Mouse (Mus musculus): ENCODE results near the gene Nol9. TPM values are rescaled to one million over a fixed set of nuclear protein-coding genes. Genes with fewer than 3 reads are reported as not detected.
A peak's percentile ranks its signal among the peaks of the same experiment; 100 is the strongest.

Nol9 gene
- polyA plus RNA-seq, 1 experiment from 2014 or later, result 16.8 TPM

DNA sequence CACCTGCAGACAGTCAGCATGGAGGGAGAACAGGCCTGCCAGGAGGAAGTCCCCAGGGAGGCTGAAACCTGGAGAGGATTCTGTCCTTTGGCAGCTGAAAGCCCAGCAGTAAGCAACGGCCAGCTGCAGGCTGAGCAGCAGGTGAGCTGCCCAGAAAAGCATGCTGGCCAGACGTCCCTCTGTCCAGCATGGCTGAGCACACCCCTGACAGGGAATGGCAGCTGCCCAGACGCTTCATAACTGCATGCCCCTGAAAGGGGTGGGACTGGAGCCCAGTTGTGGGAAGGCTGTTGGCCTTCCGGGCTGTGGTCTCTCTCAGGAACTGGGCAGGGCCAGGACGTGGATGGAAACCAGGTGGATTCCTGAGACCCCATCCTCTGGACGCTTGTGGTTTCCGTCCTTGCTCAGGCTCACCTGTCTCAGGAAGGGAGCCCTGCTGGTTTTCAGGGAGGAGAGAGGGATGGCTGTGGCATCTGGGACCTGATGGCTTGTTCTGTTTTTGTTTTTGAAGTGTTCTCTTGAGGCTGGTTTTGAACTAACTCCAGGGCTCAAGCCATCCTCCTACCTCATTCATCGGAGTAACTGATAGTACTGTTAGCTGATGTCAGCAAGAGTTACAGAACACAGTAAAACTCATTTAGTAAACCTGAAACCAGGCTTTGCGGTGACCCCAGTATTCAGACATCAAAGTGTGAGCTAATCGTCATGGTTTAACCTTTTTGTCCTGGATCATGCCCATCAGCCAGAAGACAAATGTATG, 716 bp upstream of the Nol9 start, which contains the start of gene Tas1r1:
TSS of gene Tas1r1 (minus strand) at position 344 of the 760 bp plus-strand sequence.
- H3K9ac ChIP-seq (ENCODE audit: low read length), result peak within 1 kb of the TSS; percentile 90
- H3K27ac ChIP-seq (replicated peaks in 1 of 2; ENCODE audit: control insufficient read depth in 1 of 2, insufficient read depth in 1 of 2, low read depth in 2 of 2, low read length in 2 of 2), result 0 out of 4 replicates have a peak within 1 kb of the TSS, but pooled peaks of 1 of the 2 experiments have one; percentile 19
- H3K4me3 ChIP-seq (ENCODE audit: control insufficient read depth in 1 of 2, insufficient read depth in 1 of 2, low read depth in 1 of 2, low read length in 2 of 2), result peak within 1 kb of the TSS; percentile 85 to 92
- peaks cover 26% of the 10 kb centered on the region for H3K36me3 ChIP-seq (ENCODE audit: control insufficient read depth, insufficient read depth, low read length)
- no peak for ATAC-seq (ENCODE audit: insufficient number of reproducible peaks, insufficient read depth, low FRiP score, low read depth)
- peak within 1 kb of the TSS; percentile 97 for H3K4me2 ChIP-seq (ENCODE audit: low read length)
- no peaks in the 10 kb centered on the region for H3K27me3 ChIP-seq (ENCODE audit: control insufficient read depth, insufficient read depth, low read length)
- H3K9me3 ChIP-seq (ENCODE audit: control insufficient read depth, low read length), result no peaks in the 10 kb centered on the region
- H3K4me1 ChIP-seq (ENCODE audit: control insufficient read depth in 2 of 2, insufficient read depth in 2 of 2, low read length in 2 of 2), result peaks cover 6 to 8% of the 10 kb centered on the region in 2 experiments
- WGBS, result 43% methylated on average over 10 of the region's 10 CpGs

DNA sequence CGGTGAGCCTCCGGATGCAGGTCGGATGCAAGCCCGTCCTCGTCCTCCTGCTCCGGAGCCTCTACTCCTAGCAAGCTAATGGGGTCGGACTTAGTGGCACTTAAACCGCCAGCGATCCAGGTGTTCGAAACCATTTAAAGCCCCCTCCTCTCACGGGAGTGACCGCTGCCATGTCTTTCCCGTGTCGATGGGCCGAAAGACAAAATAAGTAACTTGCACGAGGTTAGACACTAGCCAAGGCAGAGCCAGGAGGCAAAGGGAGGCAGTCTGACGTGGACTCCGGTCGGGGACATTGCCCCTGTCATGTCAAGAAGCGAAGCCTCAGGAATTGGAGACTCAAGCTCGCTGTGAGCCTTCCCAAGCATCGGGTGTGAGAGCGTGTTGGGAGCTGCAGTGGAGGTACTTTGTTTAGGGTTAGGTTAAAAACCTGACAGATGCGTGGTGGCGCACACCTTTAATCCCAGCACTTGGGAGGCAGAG, 750 bp downstream of the Nol9 start:
- 2% methylated on average over 25 of the region's 25 CpGs for WGBS
- H3K9me3 ChIP-seq (ENCODE audit: control insufficient read depth, low read length), result no peaks in the 10 kb centered on the region
- H3K27ac ChIP-seq (replicated peaks in 1 of 2; ENCODE audit: control insufficient read depth in 1 of 2, insufficient read depth in 1 of 2, low read depth in 2 of 2, low read length in 2 of 2), result no peak overlapping the region
- peak overlapping the region; percentile 90 for H3K9ac ChIP-seq (ENCODE audit: low read length)
- no peaks in the 10 kb centered on the region for H3K27me3 ChIP-seq (ENCODE audit: control insufficient read depth, insufficient read depth, low read length)
- no peak for ATAC-seq (ENCODE audit: insufficient number of reproducible peaks, insufficient read depth, low FRiP score, low read depth)
- H3K4me2 ChIP-seq (ENCODE audit: low read length), result peak overlapping the region; percentile 97
- H3K36me3 ChIP-seq (ENCODE audit: control insufficient read depth, insufficient read depth, low read length), result peaks cover 40% of the 10 kb centered on the region
- H3K4me1 ChIP-seq (ENCODE audit: control insufficient read depth in 2 of 2, insufficient read depth in 2 of 2, low read length in 2 of 2), result peaks cover 6 to 8% of the 10 kb centered on the region in 2 experiments
- peak overlapping the region; percentile 85 to 92 for H3K4me3 ChIP-seq (ENCODE audit: control insufficient read depth in 1 of 2, insufficient read depth in 1 of 2, low read depth in 1 of 2, low read length in 2 of 2)

DNA sequence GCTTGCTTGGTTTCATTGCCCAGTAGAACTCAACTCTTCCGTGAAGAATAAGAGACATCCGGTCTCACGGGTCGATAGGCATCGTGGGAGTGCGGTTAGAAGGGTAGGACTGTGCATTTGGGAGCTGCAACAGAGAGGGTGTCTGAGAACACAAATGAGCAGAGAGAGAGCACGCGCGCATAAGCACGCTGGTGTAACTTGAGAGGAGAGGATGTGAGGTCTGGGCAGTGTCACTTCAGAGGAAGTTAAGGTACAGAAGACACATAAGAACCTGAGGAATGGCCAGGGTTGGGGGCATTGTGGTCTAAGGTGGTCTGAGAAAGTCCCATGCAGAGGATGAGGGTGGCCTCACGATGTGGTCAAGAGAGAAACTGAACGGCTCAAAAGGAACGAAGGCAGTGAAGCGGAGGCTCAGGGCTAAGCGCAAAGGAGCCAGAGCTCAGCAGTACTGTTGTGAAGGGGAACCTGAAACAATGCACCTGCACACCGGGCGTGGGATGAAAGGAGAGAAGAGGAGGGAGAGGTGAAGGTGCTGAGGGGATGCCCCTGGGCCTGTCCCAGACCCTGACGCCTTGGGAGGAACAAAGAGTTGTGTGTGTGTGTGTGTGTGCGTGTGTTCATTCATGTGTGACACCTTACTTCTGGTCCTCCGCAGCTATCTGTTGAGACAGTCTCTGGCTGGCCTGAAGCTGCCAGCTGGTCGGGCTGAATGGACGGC, 3.0 kb downstream of the Nol9 start:
- no peaks in the 10 kb centered on the region for H3K9me3 ChIP-seq (ENCODE audit: control insufficient read depth, low read length)
- H3K27me3 ChIP-seq (ENCODE audit: control insufficient read depth, insufficient read depth, low read length), result no peaks in the 10 kb centered on the region
- no peak overlapping the region for H3K4me2 ChIP-seq (ENCODE audit: low read length)
- no peak overlapping the region for H3K9ac ChIP-seq (ENCODE audit: low read length)
- ATAC-seq (ENCODE audit: insufficient number of reproducible peaks, insufficient read depth, low FRiP score, low read depth), result no peak
- WGBS, result 96% methylated on average over 22 of the region's 22 CpGs
- H3K4me1 ChIP-seq (ENCODE audit: control insufficient read depth in 2 of 2, insufficient read depth in 2 of 2, low read length in 2 of 2), result peaks cover 6 to 8% of the 10 kb centered on the region in 2 experiments
- H3K36me3 ChIP-seq (ENCODE audit: control insufficient read depth, insufficient read depth, low read length), result peaks cover 61% of the 10 kb centered on the region
- no peak overlapping the region for H3K27ac ChIP-seq (replicated peaks in 1 of 2; ENCODE audit: control insufficient read depth in 1 of 2, insufficient read depth in 1 of 2, low read depth in 2 of 2, low read length in 2 of 2)
- H3K4me3 ChIP-seq (ENCODE audit: control insufficient read depth in 1 of 2, insufficient read depth in 1 of 2, low read depth in 1 of 2, low read length in 2 of 2), result no peak overlapping the region

DNA sequence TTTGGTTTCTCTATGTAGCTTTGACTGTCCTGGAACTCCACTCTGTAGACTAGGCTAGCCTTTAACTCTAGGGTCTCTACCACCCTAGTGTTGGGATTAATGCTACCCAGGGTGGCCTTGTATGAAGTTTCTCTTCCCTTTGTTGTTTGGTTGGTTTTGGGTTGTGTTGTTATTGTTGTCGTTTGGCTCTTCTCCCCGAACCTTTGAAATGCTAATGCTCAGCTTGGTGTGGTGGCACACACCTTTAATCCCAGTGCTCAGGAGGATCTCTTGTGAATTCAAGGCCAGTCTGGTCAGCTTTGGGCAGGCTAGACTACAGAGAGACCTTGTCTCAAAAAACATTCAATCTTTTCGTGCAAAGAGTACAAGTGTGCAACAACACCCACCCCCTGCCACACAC, 4.0 kb downstream of the Nol9 start:
- H3K9ac ChIP-seq (ENCODE audit: low read length), result no peak overlapping the region
- H3K27me3 ChIP-seq (ENCODE audit: control insufficient read depth, insufficient read depth, low read length), result no peaks in the 10 kb centered on the region
- ATAC-seq (ENCODE audit: insufficient number of reproducible peaks, insufficient read depth, low FRiP score, low read depth), result no peak
- no peak overlapping the region for H3K4me2 ChIP-seq (ENCODE audit: low read length)
- H3K4me1 ChIP-seq (ENCODE audit: control insufficient read depth in 2 of 2, insufficient read depth in 2 of 2, low read length in 2 of 2), result peaks cover 6 to 8% of the 10 kb centered on the region in 2 experiments
- WGBS, result 87% methylated on average over 3 of the region's 3 CpGs
- no peak overlapping the region for H3K4me3 ChIP-seq (ENCODE audit: control insufficient read depth in 1 of 2, insufficient read depth in 1 of 2, low read depth in 1 of 2, low read length in 2 of 2)
- peaks cover 72% of the 10 kb centered on the region for H3K36me3 ChIP-seq (ENCODE audit: control insufficient read depth, insufficient read depth, low read length)
- no peak overlapping the region for H3K27ac ChIP-seq (replicated peaks in 1 of 2; ENCODE audit: control insufficient read depth in 1 of 2, insufficient read depth in 1 of 2, low read depth in 2 of 2, low read length in 2 of 2)
- H3K9me3 ChIP-seq (ENCODE audit: control insufficient read depth, low read length), result no peaks in the 10 kb centered on the region

DNA sequence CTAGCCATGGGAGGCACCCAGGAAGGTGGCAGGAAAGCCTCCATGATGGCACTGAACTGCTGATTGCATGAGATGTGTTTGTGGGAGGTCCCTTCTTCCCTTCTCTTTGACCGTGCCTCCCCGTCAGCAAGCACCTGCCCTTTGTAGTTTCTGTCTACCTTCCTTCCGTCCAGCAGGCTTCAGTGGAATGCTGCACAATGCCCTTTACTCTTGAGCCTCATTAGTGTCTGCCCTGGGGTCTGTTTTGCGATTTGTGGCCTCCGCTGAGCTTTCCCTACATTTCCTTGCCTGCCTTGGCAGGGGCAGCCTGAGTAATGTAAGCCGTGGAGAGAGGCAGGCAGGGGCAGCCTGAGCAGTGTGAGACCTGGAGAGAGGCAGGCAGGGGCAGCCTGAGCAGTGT, 5.5 kb downstream of the Nol9 start:
- Histone ChIP-seq H3K27me3 (ENCODE audit: control insufficient read depth, insufficient read depth, low read length) (no peaks in the 10 kb centered on the region), H3K36me3 (ENCODE audit: control insufficient read depth, insufficient read depth, low read length) (peaks cover 85% of the 10 kb centered on the region), H3K4me2 (ENCODE audit: low read length) (no peak overlapping the region), H3K9ac (ENCODE audit: low read length) (no peak overlapping the region), H3K4me3 (ENCODE audit: control insufficient read depth in 1 of 2, insufficient read depth in 1 of 2, low read depth in 1 of 2, low read length in 2 of 2) (no peak overlapping the region), H3K27ac (replicated peaks in 1 of 2; ENCODE audit: control insufficient read depth in 1 of 2, insufficient read depth in 1 of 2, low read depth in 2 of 2, low read length in 2 of 2) (no peak overlapping the region), H3K4me1 (ENCODE audit: control insufficient read depth in 2 of 2, insufficient read depth in 2 of 2, low read length in 2 of 2) (peaks cover 5 to 8% of the 10 kb centered on the region in 2 experiments), H3K9me3 (ENCODE audit: control insufficient read depth, low read length) (no peaks in the 10 kb centered on the region)
- ATAC-seq (ENCODE audit: insufficient number of reproducible peaks, insufficient read depth, low FRiP score, low read depth), result no peak
- WGBS, result 76% methylated on average over 6 of the region's 6 CpGs

DNA sequence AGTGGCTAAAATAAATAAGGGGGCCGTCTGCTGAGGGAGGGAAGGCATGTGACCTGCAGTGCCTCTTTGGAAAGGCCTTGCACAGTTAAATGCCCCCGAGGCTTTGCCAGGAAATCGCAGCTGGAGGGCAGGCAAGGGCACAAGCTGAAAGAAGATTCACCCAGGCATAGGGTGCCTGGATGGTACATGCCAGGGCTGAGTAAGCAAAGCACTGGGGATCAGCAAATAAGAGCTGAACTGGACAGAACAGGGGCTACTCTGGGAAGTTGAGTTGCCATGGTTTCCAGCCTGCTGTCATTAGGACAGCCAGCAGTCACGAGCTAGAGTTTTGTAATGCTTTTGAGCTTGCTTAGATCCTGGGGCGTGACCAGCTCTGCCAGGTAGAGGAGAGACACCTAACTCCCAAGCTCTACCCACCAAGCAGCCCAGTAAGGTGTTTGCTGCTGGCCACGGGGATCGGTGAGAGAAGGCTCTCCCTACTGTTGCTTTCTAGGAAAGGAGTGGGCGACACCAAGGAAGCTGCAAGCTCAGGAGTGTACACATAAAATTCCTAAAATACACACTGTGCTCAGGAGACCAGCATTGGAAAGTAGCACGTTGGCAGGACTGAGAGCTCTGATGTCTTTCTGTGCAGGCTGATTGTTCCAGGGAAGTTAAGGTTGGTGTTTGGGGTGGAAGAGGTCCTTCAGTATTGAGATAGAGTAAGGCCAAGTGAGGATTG, 23.4 kb downstream of the Nol9 start:
- WGBS, result 63% methylated on average over 9 of the region's 9 CpGs
- H3K9me3 ChIP-seq (ENCODE audit: control insufficient read depth, low read length), result no peaks in the 10 kb centered on the region
- H3K36me3 ChIP-seq (ENCODE audit: control insufficient read depth, insufficient read depth, low read length), result peaks cover 34% of the 10 kb centered on the region
- no peaks in the 10 kb centered on the region for H3K27me3 ChIP-seq (ENCODE audit: control insufficient read depth, insufficient read depth, low read length)
- no peak overlapping the region for H3K4me2 ChIP-seq (ENCODE audit: low read length)
- no peak for ATAC-seq (ENCODE audit: insufficient number of reproducible peaks, insufficient read depth, low FRiP score, low read depth)
- no peak overlapping the region for H3K4me3 ChIP-seq (ENCODE audit: control insufficient read depth in 1 of 2, insufficient read depth in 1 of 2, low read depth in 1 of 2, low read length in 2 of 2)
- no peak overlapping the region for H3K9ac ChIP-seq (ENCODE audit: low read length)
- no peaks in the 10 kb centered on the region for H3K4me1 ChIP-seq (ENCODE audit: control insufficient read depth in 2 of 2, insufficient read depth in 2 of 2, low read length in 2 of 2)
- no peak overlapping the region for H3K27ac ChIP-seq (replicated peaks in 1 of 2; ENCODE audit: control insufficient read depth in 1 of 2, insufficient read depth in 1 of 2, low read depth in 2 of 2, low read length in 2 of 2)

DNA sequence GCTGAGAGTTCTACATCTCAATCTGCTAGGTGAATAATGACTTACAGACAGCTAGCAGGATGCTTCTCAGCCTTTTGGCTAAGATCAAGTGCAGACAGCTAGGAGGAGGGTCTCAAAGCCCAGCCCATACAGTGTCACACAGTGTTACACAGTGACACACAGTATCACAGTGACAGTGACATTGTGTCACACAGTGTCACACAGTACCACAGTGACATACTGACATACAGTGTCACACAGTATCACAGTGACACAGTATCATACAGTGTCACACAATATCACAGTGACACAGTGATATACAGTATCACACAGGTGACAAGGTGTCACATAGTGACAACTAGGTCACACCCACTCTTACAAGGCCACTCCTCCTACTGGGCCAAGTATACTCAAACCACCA, 28.2 kb downstream of the Nol9 start:
- Histone ChIP-seq H3K27me3 (ENCODE audit: control insufficient read depth, insufficient read depth, low read length) (no peaks in the 10 kb centered on the region), H3K9ac (ENCODE audit: low read length) (no peak overlapping the region), H3K9me3 (ENCODE audit: control insufficient read depth, low read length) (no peaks in the 10 kb centered on the region), H3K4me3 (ENCODE audit: control insufficient read depth in 1 of 2, insufficient read depth in 1 of 2, low read depth in 1 of 2, low read length in 2 of 2) (no peak overlapping the region), H3K36me3 (ENCODE audit: control insufficient read depth, insufficient read depth, low read length) (no peaks in the 10 kb centered on the region), H3K4me2 (ENCODE audit: low read length) (no peak overlapping the region), H3K4me1 (ENCODE audit: control insufficient read depth in 2 of 2, insufficient read depth in 2 of 2, low read length in 2 of 2) (peaks cover 3 to 4% of the 10 kb centered on the region in 2 experiments; a peak in 2 of 4 replicates), H3K27ac (replicated peaks in 1 of 2; ENCODE audit: control insufficient read depth in 1 of 2, insufficient read depth in 1 of 2, low read depth in 2 of 2, low read length in 2 of 2) (no peak overlapping the region)
- no peak for ATAC-seq (ENCODE audit: insufficient number of reproducible peaks, insufficient read depth, low FRiP score, low read depth)
